Mouse (Mus musculus) myocyte (in vitro differentiated cells): ENCODE results near the gene Cdk5. TPM values are rescaled to one million over a fixed set of nuclear protein-coding genes. Genes with fewer than 3 reads are reported as not detected.

Source experiments
- H3K27me3 ChIP-seq: one replicate; pipeline ENCODE4 v1.6.1; 2011; ENCODE audit not compliant: control insufficient read depth, insufficient read depth, insufficient read length
- H3K36me3 ChIP-seq: one replicate; pipeline ENCODE4 v1.6.1; 2011; ENCODE audit not compliant: control insufficient read depth, insufficient read depth
- H3K4me2 ChIP-seq: one replicate; pipeline ENCODE4 v1.6.1; 2011; ENCODE audit warnings: low read depth, control low read depth
- H3K4me3 ChIP-seq: one replicate; pipeline ENCODE4 v1.5.1; 2011; ENCODE audit warnings: mild to moderate bottlenecking, control low read depth, moderate library complexity
- H3K79me2 ChIP-seq: one replicate; pipeline ENCODE4 v1.6.1; 2011; ENCODE audit not compliant: control insufficient read depth, insufficient read depth
- H3ac ChIP-seq: one replicate; pipeline ENCODE4 v1.6.1; 2011; ENCODE audit not compliant: control insufficient read depth, insufficient read length
- CEBPB ChIP-seq: IDR thresholded peaks from 2 replicates; pipeline ENCODE4 v1.6.1; 2011; ENCODE audit warnings: mild to moderate bottlenecking, moderate library complexity; ENCODE audit not compliant: poor library complexity, insufficient read depth, severe bottlenecking
- E2F4 ChIP-seq: IDR thresholded peaks from one replicate; pipeline ENCODE4 v1.6.1; 2011; ENCODE audit warnings: mild to moderate bottlenecking, control low read depth, moderate library complexity; ENCODE audit not compliant: insufficient read depth
- MAX ChIP-seq: IDR thresholded peaks from one replicate; pipeline ENCODE4 v1.6.1; 2011; ENCODE audit warnings: low read depth, mild to moderate bottlenecking, control low read depth
- MYOD1 ChIP-seq, 3 experiments: IDR thresholded peaks; one replicate each; pipeline ENCODE4 v1.6.1; 2011; ENCODE audit warnings: control low read depth in 2 of 3, low read depth in 2 of 3, mild to moderate bottlenecking in 2 of 3, moderate library complexity in 1 of 3; ENCODE audit not compliant: insufficient read length in 2 of 3, control insufficient read depth in 1 of 3
- MYOG ChIP-seq, 3 experiments: IDR thresholded peaks; one replicate each; pipeline ENCODE4 v1.6.1; 2011; ENCODE audit warnings: control low read depth in 2 of 3, low read depth in 2 of 3, mild to moderate bottlenecking in 2 of 3; ENCODE audit not compliant: insufficient read length in 2 of 3, control insufficient read depth in 1 of 3, insufficient read depth in 1 of 3
- POLR2A ChIP-seq: IDR thresholded peaks from one replicate; pipeline ENCODE4 v1.6.1; 2011; ENCODE audit warnings: low read depth, mild to moderate bottlenecking, control low read depth, moderate library complexity; ENCODE audit not compliant: insufficient read length
- POLR2AphosphoS2 ChIP-seq: IDR thresholded peaks from one replicate; pipeline ENCODE4 v1.6.1; 2011; ENCODE audit warnings: low read depth, control low read depth; ENCODE audit not compliant: insufficient read length
- REST ChIP-seq: IDR thresholded peaks from one replicate; pipeline ENCODE4 v1.6.1; 2011; ENCODE audit warnings: mild to moderate bottlenecking, control low read depth, moderate library complexity; ENCODE audit not compliant: insufficient read depth, insufficient read length
- SRF ChIP-seq: IDR thresholded peaks from one replicate; pipeline ENCODE4 v1.6.1; 2011; ENCODE audit warnings: low read depth; ENCODE audit not compliant: control insufficient read depth, insufficient read length
- TCF12 ChIP-seq: IDR thresholded peaks from one replicate; pipeline ENCODE4 v1.6.1; 2011; ENCODE audit warnings: mild to moderate bottlenecking, control low read depth; ENCODE audit not compliant: poor library complexity, insufficient read depth, severe bottlenecking
- TCF3 ChIP-seq: IDR thresholded peaks from one replicate; pipeline ENCODE4 v1.6.1; 2011; ENCODE audit warnings: low read depth, control low read depth; ENCODE audit not compliant: insufficient read length
- USF1 ChIP-seq: IDR thresholded peaks from one replicate; pipeline ENCODE4 v1.6.1; 2011; ENCODE audit warnings: low read depth, mild to moderate bottlenecking, control low read depth, moderate library complexity
- polyA plus RNA-seq: library from polyadenylated mRNA; unstranded; fragments of >200 nt; fragmentation: generic; extraction: Trizol; gene quantifications from one replicate; pipeline ENCODE4 v1.2.1, GENCODE M21; 2012; ENCODE audit warnings: missing spikeins

Gene Cdk5
- polyA plus RNA-seq, 1 experiment: 30.0 TPM

DNA sequence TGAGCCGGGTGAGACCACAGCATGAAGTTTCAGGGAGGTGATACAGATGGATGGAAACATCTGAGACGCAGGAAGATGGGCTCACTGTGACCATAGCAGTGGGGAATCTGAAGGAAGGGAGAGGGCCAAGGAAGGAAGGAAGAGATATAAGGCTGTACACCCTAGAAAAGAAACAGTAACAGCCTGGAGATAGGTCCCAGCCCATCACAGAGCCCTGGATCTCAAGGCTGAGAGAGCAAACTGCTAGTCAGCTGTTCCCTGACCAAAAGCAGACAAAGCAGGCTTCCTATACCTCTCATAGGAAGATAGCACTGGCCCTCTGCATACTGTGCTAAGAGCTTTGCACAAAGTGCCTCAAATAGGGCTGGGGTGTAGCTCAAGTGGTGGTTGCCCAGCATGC is 44.6 kb downstream of the Cdk5 start:
- H3K27me3 ChIP-seq: peaks cover 20% of the 10 kb centered on the region
- no peak for TF ChIP-seq MYOG (IDR thresholded peaks at IDR 0.05; ENCODE audit: control insufficient read depth in 1 of 3, insufficient read depth in 1 of 3, insufficient read length in 2 of 3, low read depth in 2 of 3)
- TF ChIP-seq POLR2A: no peak
- no peak for TF ChIP-seq POLR2AphosphoS2
- TF ChIP-seq SRF: no peak
- no peak for TF ChIP-seq MYOD1 (IDR thresholded peaks at IDR 0.05; ENCODE audit: control insufficient read depth in 1 of 3, insufficient read length in 2 of 3, low read depth in 2 of 3)
- TF ChIP-seq REST: no peak
- no peaks in the 10 kb centered on the region for H3K79me2 ChIP-seq
- H3K36me3 ChIP-seq: no peaks in the 10 kb centered on the region
- no peak overlapping the region for H3K4me2 ChIP-seq
- no peak overlapping the region for H3K4me3 ChIP-seq
- no peak overlapping the region for H3ac ChIP-seq

- TF ChIP-seq MYOG (IDR thresholded peaks at IDR 0.05; ENCODE audit: control insufficient read depth in 1 of 3, insufficient read depth in 1 of 3, insufficient read length in 2 of 3, low read depth in 2 of 3) (no peak), CEBPB (no peak), POLR2A (no peak), TCF12 (no peak), MAX (no peak), REST (no peak), MYOD1 (IDR thresholded peaks at IDR 0.05; ENCODE audit: control insufficient read depth in 1 of 3, insufficient read length in 2 of 3, low read depth in 2 of 3) (no peak), POLR2AphosphoS2 (no peak), TCF3 (no peak), SRF (no peak), E2F4 (no peak)
- Histone ChIP-seq H3K4me2 (no peak overlapping the region), H3ac (no peak overlapping the region), H3K79me2 (no peaks in the 10 kb centered on the region), H3K4me3 (no peak overlapping the region), H3K36me3 (no peaks in the 10 kb centered on the region), H3K27me3 (peaks cover 22% of the 10 kb centered on the region)
Measured at GRCm38 (mm10) chr5:24374666-24375328, 48.5 kb downstream of the Cdk5 start.

GRCm38 (mm10) chr5:24374216-24374615 is 49.1 kb downstream of the Cdk5 start:
- Histone ChIP-seq H3K4me2 (no peak overlapping the region), H3K27me3 (peaks cover 17% of the 10 kb centered on the region), H3K4me3 (no peak overlapping the region), H3K79me2 (no peaks in the 10 kb centered on the region), H3ac (no peak overlapping the region), H3K36me3 (no peaks in the 10 kb centered on the region)
- TF ChIP-seq TCF12 (no peak), TCF3 (no peak), MYOG (IDR thresholded peaks at IDR 0.05; ENCODE audit: control insufficient read depth in 1 of 3, insufficient read depth in 1 of 3, insufficient read length in 2 of 3, low read depth in 2 of 3) (no peak), USF1 (no peak), POLR2AphosphoS2 (no peak), MAX (no peak), REST (no peak), E2F4 (no peak), MYOD1 (IDR thresholded peaks at IDR 0.05; ENCODE audit: control insufficient read depth in 1 of 3, insufficient read length in 2 of 3, low read depth in 2 of 3) (no peak), POLR2A (no peak), SRF (no peak), CEBPB (no peak)

GRCm38 (mm10) chr5:24373807-24374206 is 49.5 kb downstream of the Cdk5 start:
- TF ChIP-seq SRF (no peak), POLR2AphosphoS2 (no peak), REST (no peak), TCF12 (no peak), POLR2A (no peak), MYOD1 (IDR thresholded peaks at IDR 0.05; ENCODE audit: control insufficient read depth in 1 of 3, insufficient read length in 2 of 3, low read depth in 2 of 3) (no peak), E2F4 (no peak), MAX (no peak), TCF3 (no peak), MYOG (IDR thresholded peaks at IDR 0.05; ENCODE audit: control insufficient read depth in 1 of 3, insufficient read depth in 1 of 3, insufficient read length in 2 of 3, low read depth in 2 of 3) (no peak), USF1 (no peak), CEBPB (no peak)
- Histone ChIP-seq H3ac (no peak overlapping the region), H3K36me3 (no peaks in the 10 kb centered on the region), H3K4me3 (no peak overlapping the region), H3K79me2 (no peaks in the 10 kb centered on the region), H3K27me3 (peaks cover 20% of the 10 kb centered on the region), H3K4me2 (no peak overlapping the region)

GRCm38 (mm10) chr5:24369767-24370166 is 53.6 kb downstream of the Cdk5 start:
- no peaks in the 10 kb centered on the region for H3K79me2 ChIP-seq
- H3ac ChIP-seq: no peak overlapping the region
- H3K4me3 ChIP-seq: no peak overlapping the region
- no peak overlapping the region for H3K4me2 ChIP-seq
- H3K36me3 ChIP-seq: no peaks in the 10 kb centered on the region
- TF ChIP-seq SRF (no peak), TCF3 (no peak), MYOD1 (IDR thresholded peaks at IDR 0.05; ENCODE audit: control insufficient read depth in 1 of 3, insufficient read length in 2 of 3, low read depth in 2 of 3) (no peak), POLR2A (no peak), REST (no peak), TCF12 (no peak), MAX (no peak), CEBPB (no peak), POLR2AphosphoS2 (no peak), E2F4 (no peak), USF1 (no peak), MYOG (IDR thresholded peaks at IDR 0.05; ENCODE audit: control insufficient read depth in 1 of 3, insufficient read depth in 1 of 3, insufficient read length in 2 of 3, low read depth in 2 of 3) (no peak)
- H3K27me3 ChIP-seq: peaks cover 44% of the 10 kb centered on the region

Other genes with a start within 250 kb of the Cdk5 start
- 10.3 TPM for gene Kcnh2, start 71.9 kb downstream of the Cdk5 start, polyA plus RNA-seq
- 0.92 TPM for gene Nos3, start 58.7 kb downstream of the Cdk5 start, polyA plus RNA-seq
- 4.0 TPM for gene Atg9b, start 31.4 kb downstream of the Cdk5 start, polyA plus RNA-seq
- gene Abcb8, start 29.9 kb downstream of the Cdk5 start, polyA plus RNA-seq: 37.7 TPM
- gene Asic3, start 10.1 kb downstream of the Cdk5 start, polyA plus RNA-seq: 0.24 TPM
- 96.4 TPM for gene Slc4a2, start 307 bp upstream of the Cdk5 start, polyA plus RNA-seq
- gene Fastk, start 21.8 kb upstream of the Cdk5 start, polyA plus RNA-seq: 124 TPM
- 14.2 TPM for gene Tmub1, start 24.3 kb upstream of the Cdk5 start, polyA plus RNA-seq
- gene Agap3, start 28.6 kb upstream of the Cdk5 start, polyA plus RNA-seq: 119 TPM
- gene Gbx1, start 103.7 kb upstream of the Cdk5 start, polyA plus RNA-seq: 2.5 TPM
- gene Asb10, start 117.4 kb upstream of the Cdk5 start, polyA plus RNA-seq: 0.77 TPM
- gene 4931409K22Rik, start 133.3 kb upstream of the Cdk5 start, polyA plus RNA-seq: not detected
- gene Abcf2, start 153.9 kb upstream of the Cdk5 start, polyA plus RNA-seq: 137 TPM
- 39.5 TPM for gene Chpf2, start 163.2 kb upstream of the Cdk5 start, polyA plus RNA-seq
- 128 TPM for gene Smarcd3, start 200.9 kb upstream of the Cdk5 start, polyA plus RNA-seq